Mouse (Mus musculus): Measurements from ENCODE around the gene Impdh2. TPM values are rescaled to one million over a fixed set of nuclear protein-coding genes. Genes with fewer than 3 reads are reported as not detected.
"Not testable (repeated sequence)": the region's sequence is repeated elsewhere in the genome, so short reads cannot be mapped to it uniquely, and the experiment has no call there.

Gene Impdh2
- total and polyA plus RNA-seq, 3 experiments = 405 to 485 (median 483) TPM

DNA sequence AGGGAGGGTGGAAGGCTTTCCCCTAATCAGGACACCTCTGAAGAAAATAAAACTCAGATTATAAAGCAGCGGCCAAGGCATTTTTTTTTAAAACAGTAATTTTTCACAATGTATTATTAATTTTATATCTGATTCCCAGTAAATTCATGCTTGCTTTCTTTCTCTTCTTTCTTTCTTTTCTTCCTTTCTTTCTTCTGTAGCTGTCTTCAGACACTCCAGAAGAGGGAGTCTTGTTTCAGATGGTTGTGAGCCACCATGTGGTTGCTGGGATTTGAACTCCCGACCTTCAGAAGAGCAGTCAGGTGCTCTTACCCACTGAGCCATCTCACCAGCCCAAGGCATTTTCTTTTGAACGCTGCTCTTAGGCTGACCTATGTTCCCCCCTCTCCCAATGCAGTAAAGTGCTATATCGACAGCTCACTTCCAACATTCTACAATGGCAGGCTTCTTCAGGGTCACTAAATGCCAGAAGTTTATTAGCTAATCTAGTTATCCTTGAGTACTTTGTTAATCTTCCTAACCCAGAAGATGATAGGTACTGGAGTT is 39.0 kb downstream of the Impdh2 start:
- Histone ChIP-seq H3K79me2 (replicated peaks; ENCODE audit: control insufficient read depth, extremely low read depth, insufficient read depth, poor library complexity, severe bottlenecking) (no peaks in the 10 kb centered on the region), H3K27me3 (replicated peaks) (no peaks in the 10 kb centered on the region), H3K4me1 (ENCODE audit: control insufficient read depth in 1 of 2, insufficient read depth in 2 of 2) (peaks cover 0 to 19% of the 10 kb centered on the region in 2 experiments; a peak in 2 of 4 replicates), H3K27ac (ENCODE audit: insufficient read depth, low read depth) (no peak overlapping the region), H3K36me3 (replicated peaks in 1 of 2; ENCODE audit: control insufficient read depth in 1 of 2, insufficient read depth in 1 of 2, low read length in 1 of 2) (peaks cover 9 to 35% of the 10 kb centered on the region in 2 experiments), H3K4me2 (ENCODE audit: insufficient read depth, low read depth, poor library complexity, severe bottlenecking) (no peak overlapping the region), H3K9ac (ENCODE audit: insufficient read depth, low read depth) (no peak overlapping the region), H3K4me3 (replicated peaks in 1 of 3; ENCODE audit: low read depth in 2 of 3, low read length in 2 of 3, poor library complexity in 1 of 3) (no peak overlapping the region), H3K9me3 (replicated peaks; ENCODE audit: low read length) (no peaks in the 10 kb centered on the region)
- TF ChIP-seq TBP (conservative IDR thresholded peaks at IDR 0.05; ENCODE audit: low read depth, low read length) (peak; percentile 78; the same call in 1 of the 2 replicates), MYC (IDR thresholded peaks at IDR 0.05; ENCODE audit: low read depth, low read length) (no peak)
- in situ Hi-C loops (cut with MboI; ENCODE audit: low pct_ligation_motif_present, low pct_unique_long_range_greater_than_20kb, low sequenced_read_pairs) (no loop called here), dilution Hi-C loops (cut with MboI; ENCODE audit: extremely low pct_ligation_motif_present, extremely low pct_unique_long_range_greater_than_20kb, low sequenced_read_pairs) (no loop called here)
- no peak for DNase-seq (ENCODE audit: extremely low read depth)

DNA sequence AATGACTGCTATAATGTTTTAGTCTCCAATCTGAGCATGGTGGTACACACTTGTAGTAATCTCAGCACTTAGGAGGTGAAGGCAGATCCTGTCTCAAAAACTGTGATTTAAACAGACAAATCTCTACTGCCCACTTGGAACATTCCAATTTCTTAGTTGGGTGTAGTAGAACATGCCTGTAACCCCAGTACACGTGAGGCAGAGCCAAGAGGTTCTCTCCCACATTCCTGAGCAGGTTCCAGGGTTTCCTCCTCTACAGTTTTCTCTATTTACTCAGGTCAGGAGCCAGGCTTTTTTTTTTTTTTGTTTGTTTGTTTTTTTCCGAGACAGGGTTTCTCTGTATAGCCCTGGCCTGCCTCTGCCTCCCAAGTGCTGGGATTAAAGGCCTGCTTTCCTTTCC is 39.9 kb downstream of the Impdh2 start:
- TF ChIP-seq SIN3A (IDR thresholded peaks at IDR 0.05; ENCODE audit: low read length) = no peak
- TF ChIP-seq JUND (conservative IDR thresholded peaks at IDR 0.05; ENCODE audit: low read depth, low read length) = no peak
- TF ChIP-seq ZMIZ1 (IDR thresholded peaks at IDR 0.05; ENCODE audit: low read depth, low read length) = no peak
- no peak for TF ChIP-seq CHD1 (IDR thresholded peaks at IDR 0.05; ENCODE audit: low read depth, low read length)
- no peak for TF ChIP-seq MYC (IDR thresholded peaks at IDR 0.05; ENCODE audit: low read depth, low read length)
- no peak for TF ChIP-seq ZKSCAN1 (IDR thresholded peaks at IDR 0.05; ENCODE audit: borderline replicate concordance, low read depth, low read length)
- TF ChIP-seq EP300 (IDR thresholded peaks at IDR 0.05; ENCODE audit: low read length) = no peak
- no peak for TF ChIP-seq USF2 (conservative IDR thresholded peaks at IDR 0.05; ENCODE audit: low read depth, low read length)
- no peak for TF ChIP-seq NRF1 (IDR thresholded peaks at IDR 0.05; ENCODE audit: low read depth, low read length)
- no peak overlapping the region for H3K4me3 ChIP-seq (replicated peaks in 1 of 3; ENCODE audit: low read depth in 2 of 3, low read length in 2 of 3, poor library complexity in 1 of 3)
- no peaks in the 10 kb centered on the region for H3K27me3 ChIP-seq (replicated peaks)
- H3K4me2 ChIP-seq (ENCODE audit: insufficient read depth, low read depth, poor library complexity, severe bottlenecking) = no peak overlapping the region
- peaks cover 16 to 34% of the 10 kb centered on the region in 2 experiments for H3K36me3 ChIP-seq (replicated peaks in 1 of 2; ENCODE audit: control insufficient read depth in 1 of 2, insufficient read depth in 1 of 2, low read length in 1 of 2)
- no peak overlapping the region for H3K27ac ChIP-seq (ENCODE audit: insufficient read depth, low read depth)
- H3K9ac ChIP-seq (ENCODE audit: insufficient read depth, low read depth) = no peak overlapping the region
- DNase-seq (ENCODE audit: extremely low read depth) = no peak
- no peaks in the 10 kb centered on the region for H3K79me2 ChIP-seq (replicated peaks; ENCODE audit: control insufficient read depth, extremely low read depth, insufficient read depth, poor library complexity, severe bottlenecking)
- H3K4me1 ChIP-seq (ENCODE audit: control insufficient read depth in 1 of 2, insufficient read depth in 2 of 2) = peaks cover 0 to 14% of the 10 kb centered on the region in 2 experiments; a peak in 2 of 4 replicates
- in situ Hi-C loops (cut with MboI; ENCODE audit: low pct_ligation_motif_present, low pct_unique_long_range_greater_than_20kb, low sequenced_read_pairs) = no loop called here
- no peaks in the 10 kb centered on the region for H3K9me3 ChIP-seq (replicated peaks; ENCODE audit: low read length)
- dilution Hi-C loops (cut with MboI; ENCODE audit: extremely low pct_ligation_motif_present, extremely low pct_unique_long_range_greater_than_20kb, low sequenced_read_pairs) = no loop called here

DNA sequence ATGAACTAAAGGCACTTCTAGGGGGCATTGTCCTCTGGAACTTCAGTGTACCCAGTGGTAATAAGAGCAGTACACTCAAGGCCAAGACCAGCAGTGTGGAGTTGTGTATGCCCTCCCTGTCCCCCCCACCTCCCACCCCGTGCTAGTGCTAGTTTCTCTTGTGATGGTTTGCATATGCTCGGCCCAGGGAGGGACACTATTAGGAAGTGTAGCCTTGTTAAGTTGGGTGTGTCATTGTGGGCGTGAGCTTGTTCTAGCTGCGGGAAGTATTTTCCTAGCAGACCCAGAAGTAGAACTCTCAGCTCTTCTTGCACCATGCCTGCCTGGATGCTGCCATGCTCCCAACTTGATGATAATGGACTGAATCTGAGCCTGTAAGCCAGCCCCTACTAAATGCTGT is 41.9 kb downstream of the Impdh2 start:
- H3K4me1 ChIP-seq (ENCODE audit: control insufficient read depth in 1 of 2, insufficient read depth in 2 of 2) = 0 out of 4 replicates have a peak, but pooled peaks cover 0 to 3% of the 10 kb centered on the region in 2 experiments
- in situ Hi-C loops (cut with MboI; ENCODE audit: low pct_ligation_motif_present, low pct_unique_long_range_greater_than_20kb, low sequenced_read_pairs) (no loop called here), dilution Hi-C loops (cut with MboI; ENCODE audit: extremely low pct_ligation_motif_present, extremely low pct_unique_long_range_greater_than_20kb, low sequenced_read_pairs) (no loop called here)

DNA sequence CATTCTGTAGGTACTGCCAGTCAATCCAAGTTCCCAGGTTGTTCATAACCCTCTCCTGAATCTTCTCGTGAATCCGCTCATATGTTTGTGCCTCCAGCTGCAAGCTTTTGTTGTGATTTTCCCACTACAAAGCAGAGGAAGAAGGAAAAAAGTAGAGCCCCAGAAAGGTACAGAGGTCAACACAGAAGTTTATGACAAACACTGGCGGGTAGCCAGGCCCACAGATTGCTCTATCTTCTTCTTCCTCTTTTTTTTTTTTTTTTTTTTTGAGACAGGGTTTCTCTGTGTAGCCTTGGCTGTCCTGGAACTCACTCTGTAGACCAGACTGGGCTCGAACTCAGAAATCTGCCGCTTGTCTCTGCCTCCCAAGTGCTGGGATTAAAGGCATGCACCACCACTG is 47.8 kb downstream of the Impdh2 start:
- in situ Hi-C loops (cut with MboI; ENCODE audit: low pct_ligation_motif_present, low pct_unique_long_range_greater_than_20kb, low sequenced_read_pairs); H3K4me3 ChIP-seq (replicated peaks in 1 of 3; ENCODE audit: low read depth in 2 of 3, low read length in 2 of 3, poor library complexity in 1 of 3); H3K9me3 ChIP-seq (replicated peaks; ENCODE audit: low read length); H3K4me1 ChIP-seq (ENCODE audit: control insufficient read depth in 1 of 2, insufficient read depth in 2 of 2); H3K4me2 ChIP-seq (ENCODE audit: insufficient read depth, low read depth, poor library complexity, severe bottlenecking); DNase-seq (ENCODE audit: extremely low read depth); H3K79me2 ChIP-seq (replicated peaks; ENCODE audit: control insufficient read depth, extremely low read depth, insufficient read depth, poor library complexity, severe bottlenecking); H3K9ac ChIP-seq (ENCODE audit: insufficient read depth, low read depth); H3K27me3 ChIP-seq (replicated peaks); H3K27ac ChIP-seq (ENCODE audit: insufficient read depth, low read depth); dilution Hi-C loops (cut with MboI; ENCODE audit: extremely low pct_ligation_motif_present, extremely low pct_unique_long_range_greater_than_20kb, low sequenced_read_pairs): not testable (repeated sequence)
- H3K36me3 ChIP-seq (replicated peaks in 1 of 2; ENCODE audit: control insufficient read depth in 1 of 2, insufficient read depth in 1 of 2, low read length in 1 of 2) = peaks cover 68 to 89% of the 10 kb centered on the region in 2 experiments

More for the DNA sequence above, 41.9 kb downstream of the Impdh2 start:
- Histone ChIP-seq H3K4me3 (replicated peaks in 1 of 3; ENCODE audit: low read depth in 2 of 3, low read length in 2 of 3, poor library complexity in 1 of 3) (no peak overlapping the region), H3K79me2 (replicated peaks; ENCODE audit: control insufficient read depth, extremely low read depth, insufficient read depth, poor library complexity, severe bottlenecking) (no peaks in the 10 kb centered on the region), H3K36me3 (replicated peaks in 1 of 2; ENCODE audit: control insufficient read depth in 1 of 2, insufficient read depth in 1 of 2, low read length in 1 of 2) (peaks cover 29 to 47% of the 10 kb centered on the region in 2 experiments), H3K27ac (ENCODE audit: insufficient read depth, low read depth) (no peak overlapping the region), H3K4me2 (ENCODE audit: insufficient read depth, low read depth, poor library complexity, severe bottlenecking) (no peak overlapping the region), H3K9me3 (replicated peaks; ENCODE audit: low read length) (no peaks in the 10 kb centered on the region), H3K27me3 (replicated peaks) (no peaks in the 10 kb centered on the region), H3K9ac (ENCODE audit: insufficient read depth, low read depth) (no peak overlapping the region)
- no peak for DNase-seq (ENCODE audit: extremely low read depth)
- TF ChIP-seq JUND (conservative IDR thresholded peaks at IDR 0.05; ENCODE audit: low read depth, low read length) (no peak), MEF2A (IDR thresholded peaks at IDR 0.05; ENCODE audit: borderline replicate concordance, low read depth, low read length) (no peak), NRF1 (IDR thresholded peaks at IDR 0.05; ENCODE audit: low read depth, low read length) (no peak), GABPA (IDR thresholded peaks at IDR 0.05; ENCODE audit: insufficient replicate concordance, low read depth, low read length) (no peak), JUN (IDR thresholded peaks at IDR 0.05; ENCODE audit: insufficient read depth, low read depth, low read length) (no peak), ZC3H11A (IDR thresholded peaks at IDR 0.05; ENCODE audit: low read depth, low read length) (no peak), USF1 (IDR thresholded peaks at IDR 0.05; ENCODE audit: low read depth, low read length) (no peak), BHLHE40 (IDR thresholded peaks at IDR 0.05; ENCODE audit: low read depth, low read length) (no peak), POLR2AphosphoS2 (IDR thresholded peaks at IDR 0.05; ENCODE audit: low read depth, low read length) (no peak), MYC (IDR thresholded peaks at IDR 0.05; ENCODE audit: low read depth, low read length) (no peak), ZMIZ1 (IDR thresholded peaks at IDR 0.05; ENCODE audit: low read depth, low read length) (no peak), PAX5 (IDR thresholded peaks at IDR 0.05; ENCODE audit: low read length) (no peak), TBP (conservative IDR thresholded peaks at IDR 0.05; ENCODE audit: low read depth, low read length) (no peak), ETS1 (conservative IDR thresholded peaks at IDR 0.05; ENCODE audit: low read depth, low read length) (no peak), SMC3 (IDR thresholded peaks at IDR 0.05; ENCODE audit: low read depth, low read length) (no peak), IRF4 (IDR thresholded peaks at IDR 0.05; ENCODE audit: low read depth, low read length) (no peak), TCF12 (IDR thresholded peaks at IDR 0.05; ENCODE audit: low read depth, low read length) (no peak), POLR2A (IDR thresholded peaks at IDR 0.05; ENCODE audit: low read depth, low read length) (no peak), MAZ (IDR thresholded peaks at IDR 0.05; ENCODE audit: low read depth, low read length) (no peak)
